Mouse (Mus musculus) ES-Bruce4 (cell line): ENCODE data around the gene Oprm1. TPM values are rescaled to one million over a fixed set of nuclear protein-coding genes. Genes with fewer than 3 reads are reported as not detected.

ENCODE experiments used
- H3K27ac ChIP-seq: 2 replicates; pipeline ENCODE4 v1.5.1; 2012; ENCODE audit warnings: low read length, inconsistent platforms; ENCODE audit not compliant: insufficient read depth
- H3K27me3 ChIP-seq: 2 replicates; pipeline ENCODE4 v1.6.1; 2012; ENCODE audit warnings: mild to moderate bottlenecking, low read length, inconsistent platforms; ENCODE audit not compliant: control insufficient read depth, poor library complexity, insufficient read depth, severe bottlenecking
- H3K36me3 ChIP-seq: 2 replicates; pipeline ENCODE4 v1.6.1; 2012; ENCODE audit warnings: inconsistent platforms, mild to moderate bottlenecking, low read length, moderate library complexity; ENCODE audit not compliant: control insufficient read depth, poor library complexity, insufficient read depth, severe bottlenecking
- H3K4me1 ChIP-seq: one replicate; pipeline ENCODE4 v1.8.1; 2011; ENCODE audit warnings: low read length; ENCODE audit not compliant: control insufficient read depth, insufficient read depth
- H3K4me3 ChIP-seq: 2 replicates; pipeline ENCODE4 v1.5.1; 2011; ENCODE audit warnings: low read depth, mild to moderate bottlenecking, low read length
- H3K9ac ChIP-seq: 2 replicates; pipeline ENCODE4 v1.6.1; 2012; ENCODE audit warnings: low read depth, mild to moderate bottlenecking, inconsistent platforms; ENCODE audit not compliant: poor library complexity, severe bottlenecking
- H3K9me3 ChIP-seq: replicated peaks from 2 replicates; pipeline ENCODE4 v1.6.1; 2012; ENCODE audit warnings: mild to moderate bottlenecking, low read length, inconsistent platforms; ENCODE audit not compliant: control insufficient read depth, poor library complexity, insufficient read depth, severe bottlenecking
- CTCF ChIP-seq: IDR thresholded peaks from one replicate; pipeline ENCODE4 v1.8.1; 2011; ENCODE audit warnings: low read depth, low read length
- EP300 ChIP-seq: IDR thresholded peaks from 2 replicates; pipeline ENCODE4 v1.6.1; 2011; ENCODE audit warnings: low read depth, low read length; ENCODE audit not compliant: insufficient read depth
- POLR2A ChIP-seq: IDR thresholded peaks from one replicate; pipeline ENCODE4 v1.8.1; 2011; ENCODE audit warnings: low read length; ENCODE audit not compliant: insufficient read depth
- polyA plus RNA-seq: library from polyadenylated mRNA; stranded (reverse); fragments of >200 nt; gene quantifications from 2 replicates; pipeline ENCODE4 v1.2.4, GENCODE M21; 2011; ENCODE audit warnings: low read depth; ENCODE audit not compliant: missing spikeins, insufficient read depth, insufficient read length

The Oprm1 gene
- polyA plus RNA-seq, 1 experiment: not detected

DNA sequence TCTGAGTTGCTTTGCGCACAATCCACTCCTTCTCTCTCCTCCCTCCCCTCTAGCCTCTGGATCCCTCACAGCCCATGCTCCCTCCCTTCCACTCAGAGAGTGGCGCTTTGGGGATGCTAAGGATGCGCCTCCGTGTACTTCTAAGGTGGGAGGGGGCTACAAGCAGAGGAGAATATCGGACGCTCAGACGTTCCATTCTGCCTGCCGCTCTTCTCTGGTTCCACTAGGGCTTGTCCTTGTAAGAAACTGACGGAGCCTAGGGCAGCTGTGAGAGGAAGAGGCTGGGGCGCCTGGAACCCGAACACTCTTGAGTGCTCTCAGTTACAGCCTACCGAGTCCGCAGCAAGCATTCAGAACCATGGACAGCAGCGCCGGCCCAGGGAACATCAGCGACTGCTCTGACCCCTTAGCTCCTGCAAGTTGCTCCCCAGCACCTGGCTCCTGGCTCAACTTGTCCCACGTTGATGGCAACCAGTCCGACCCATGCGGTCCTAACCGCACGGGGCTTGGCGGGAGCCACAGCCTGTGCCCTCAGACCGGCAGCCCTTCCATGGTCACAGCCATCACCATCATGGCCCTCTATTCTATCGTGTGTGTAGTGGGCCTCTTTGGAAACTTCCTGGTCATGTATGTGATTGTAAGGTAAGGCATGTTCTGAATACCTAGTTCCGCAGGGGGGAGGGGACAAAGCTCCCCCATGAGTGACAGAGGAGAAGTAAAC lies 30.4 kb downstream of the Oprm1 start:
- no peaks in the 10 kb centered on the region; the same call in 1 of the 2 replicates for H3K27me3 ChIP-seq
- no peak overlapping the region for H3K9ac ChIP-seq
- H3K4me3 ChIP-seq: peak overlapping the region; percentile 62
- H3K36me3 ChIP-seq: no peaks in the 10 kb centered on the region
- no peaks in the 10 kb centered on the region for H3K4me1 ChIP-seq
- H3K27ac ChIP-seq: no peak overlapping the region
- no peaks in the 10 kb centered on the region for H3K9me3 ChIP-seq
- no peak for TF ChIP-seq CTCF
- no peak for TF ChIP-seq EP300
- no peak for TF ChIP-seq POLR2A

DNA sequence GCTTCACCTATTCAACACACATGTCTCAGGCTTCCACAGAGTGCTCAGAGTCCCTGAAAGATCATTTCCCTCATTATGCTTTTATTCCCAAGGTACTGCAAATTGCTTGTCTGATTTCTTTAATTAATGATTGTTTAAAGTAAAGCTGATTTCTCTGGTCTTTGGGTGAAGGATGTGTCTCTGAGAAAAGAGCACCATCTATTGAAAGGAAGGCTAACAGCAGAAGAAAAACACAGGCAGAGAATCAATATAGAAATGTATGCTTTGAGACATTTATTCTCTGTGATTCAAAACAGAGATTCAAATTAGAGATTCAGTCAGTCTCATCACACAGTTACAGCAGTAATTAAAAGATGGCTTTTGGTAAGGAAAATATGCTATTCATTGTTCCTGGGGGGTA lies 31.9 kb downstream of the Oprm1 start:
- H3K9me3 ChIP-seq: no peaks in the 10 kb centered on the region
- H3K9ac ChIP-seq: no peak overlapping the region
- H3K4me1 ChIP-seq: no peaks in the 10 kb centered on the region
- no peak overlapping the region for H3K27ac ChIP-seq
- H3K4me3 ChIP-seq: no peak overlapping the region
- H3K36me3 ChIP-seq: no peaks in the 10 kb centered on the region
- TF ChIP-seq POLR2A: no peak
- TF ChIP-seq EP300: no peak
- no peak for TF ChIP-seq CTCF
- H3K27me3 ChIP-seq: no peaks in the 10 kb centered on the region; the same call in 1 of the 2 replicates

DNA sequence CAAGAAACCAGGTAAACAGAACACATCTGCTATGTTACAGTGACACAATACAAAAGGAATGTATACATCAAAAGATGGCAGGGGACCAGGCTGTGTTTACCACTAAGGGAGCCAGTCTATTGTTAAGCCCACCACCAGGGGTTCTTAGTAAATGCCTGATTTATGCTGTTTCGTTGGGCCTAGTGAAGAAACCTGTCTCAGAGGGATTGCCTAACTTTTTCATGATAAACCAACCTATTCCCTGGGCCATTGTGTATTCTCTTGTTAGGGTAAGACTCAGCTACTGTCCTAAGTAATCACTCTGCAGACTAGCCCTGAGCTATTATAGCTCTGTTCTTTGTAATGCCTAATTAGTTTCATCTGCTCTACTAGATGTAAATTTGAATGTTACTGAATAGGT lies 62.3 kb downstream of the Oprm1 start:
- no peak for TF ChIP-seq EP300
- no peak for TF ChIP-seq POLR2A
- TF ChIP-seq CTCF: no peak
- Histone ChIP-seq H3K9ac (no peak overlapping the region), H3K4me3 (no peak overlapping the region), H3K4me1 (peaks cover 2% of the 10 kb centered on the region), H3K36me3 (no peaks in the 10 kb centered on the region), H3K9me3 (no peaks in the 10 kb centered on the region), H3K27me3 (no peaks in the 10 kb centered on the region; the same call in 1 of the 2 replicates), H3K27ac (no peak overlapping the region)

DNA sequence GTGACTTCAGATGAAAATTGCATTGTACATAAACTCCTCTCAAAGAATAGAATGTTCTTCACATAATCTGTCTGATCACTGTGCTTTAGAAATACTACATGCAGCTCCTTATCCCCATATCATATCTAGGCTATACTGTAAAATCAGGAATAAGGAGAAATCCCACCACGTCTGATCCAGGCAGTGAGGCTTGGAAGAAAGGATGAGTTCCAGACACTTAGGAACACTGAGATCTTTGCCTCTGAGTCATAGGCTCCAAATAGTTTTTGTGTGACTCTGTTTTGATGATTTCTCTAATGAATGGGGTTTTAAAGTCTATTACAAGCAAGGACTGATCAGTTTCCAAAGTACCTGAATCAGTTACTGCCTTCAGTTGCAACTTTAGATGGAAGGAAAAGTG lies 83.9 kb downstream of the Oprm1 start:
- H3K27me3 ChIP-seq: no peaks in the 10 kb centered on the region
- H3K4me3 ChIP-seq: no peak overlapping the region
- no peaks in the 10 kb centered on the region for H3K36me3 ChIP-seq
- no peak for TF ChIP-seq CTCF
- no peak for TF ChIP-seq POLR2A
- no peak for TF ChIP-seq EP300
- no peaks in the 10 kb centered on the region for H3K9me3 ChIP-seq
- no peaks in the 10 kb centered on the region for H3K4me1 ChIP-seq
- H3K9ac ChIP-seq: no peak overlapping the region
- H3K27ac ChIP-seq: no peak overlapping the region

DNA sequence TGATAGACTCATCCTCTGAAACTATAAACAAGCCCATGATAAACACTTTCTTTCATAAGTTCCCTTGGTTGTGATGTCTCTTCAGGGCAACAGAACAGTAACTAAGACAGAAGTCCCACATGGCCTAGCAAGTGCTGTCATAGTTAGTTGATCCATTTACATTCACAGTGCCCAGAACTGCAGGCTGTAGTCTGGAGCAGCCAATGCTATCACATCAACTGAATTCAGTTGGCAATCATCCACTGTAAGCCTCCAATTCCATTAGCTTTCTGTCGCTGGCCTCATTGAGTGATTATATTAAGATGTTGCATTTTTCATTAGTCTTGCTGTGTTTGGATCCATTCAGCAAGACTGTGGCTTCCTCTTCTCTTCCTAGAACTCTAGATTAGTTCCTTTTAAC lies 88.0 kb downstream of the Oprm1 start:
- Histone ChIP-seq H3K27ac (no peak overlapping the region), H3K9ac (no peak overlapping the region), H3K36me3 (no peaks in the 10 kb centered on the region), H3K27me3 (no peaks in the 10 kb centered on the region), H3K4me3 (no peak overlapping the region), H3K9me3 (no peaks in the 10 kb centered on the region), H3K4me1 (no peaks in the 10 kb centered on the region)
- no peak for TF ChIP-seq CTCF
- no peak for TF ChIP-seq EP300
- TF ChIP-seq POLR2A: no peak

DNA sequence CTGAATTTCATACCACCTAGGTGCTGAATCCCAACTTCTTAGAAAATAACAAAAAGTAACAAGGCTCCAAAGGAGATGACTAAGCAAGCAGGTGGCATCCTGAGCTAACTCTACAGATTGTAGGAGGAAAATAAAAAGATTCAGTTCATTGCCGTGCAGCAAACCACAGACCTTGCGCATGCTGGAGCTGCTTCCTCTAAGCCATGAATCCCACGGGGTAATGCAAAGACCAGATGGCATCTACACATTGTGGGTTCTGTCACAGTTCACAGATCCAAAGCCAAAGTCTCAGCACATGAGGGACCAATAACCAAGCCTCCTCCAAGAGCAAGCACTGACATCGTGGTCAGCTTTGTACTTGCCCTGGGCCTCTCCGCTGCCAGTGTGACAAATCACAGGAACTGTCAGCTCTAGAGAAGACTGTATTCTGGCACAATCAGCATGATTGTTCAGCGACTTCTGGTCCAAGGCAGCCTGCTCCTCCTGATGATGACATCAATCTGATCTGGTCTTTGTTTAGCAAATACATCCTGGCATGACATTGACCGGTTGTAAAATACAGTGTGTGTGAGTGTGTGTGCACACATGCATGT lies 90.0 kb downstream of the Oprm1 start:
- Histone ChIP-seq H3K36me3 (no peaks in the 10 kb centered on the region), H3K4me1 (no peaks in the 10 kb centered on the region), H3K27ac (no peak overlapping the region), H3K9ac (no peak overlapping the region), H3K4me3 (no peak overlapping the region), H3K9me3 (no peaks in the 10 kb centered on the region), H3K27me3 (no peaks in the 10 kb centered on the region)
- TF ChIP-seq CTCF (no peak), EP300 (no peak), POLR2A (no peak)
